Mouse (Mus musculus) neural tube, embryonic 12.5 days (tissue): ENCODE measurements around the gene Mmadhc. TPM values are rescaled to one million over a fixed set of nuclear protein-coding genes. Genes with fewer than 3 reads are reported as not detected.

ENCODE experiments used
- ATAC-seq: fragments of 200-750 bp; cut with Nextera tagmentation; 2 replicates; pipeline ENCODE4 v1.8.0; 2017; ENCODE audit warnings: low read depth, mild to moderate bottlenecking, moderate TSS enrichment, moderate library complexity; ENCODE audit not compliant: low FRiP score
- H3K27ac ChIP-seq: fragments of 300-500 bp; sonication (generic); 2 replicates; pipeline ENCODE4 v1.5.1; 2016
- H3K27me3 ChIP-seq: fragments of 300-500 bp; sonication (generic); replicated peaks from 2 replicates; pipeline ENCODE4 v1.6.1; 2016; ENCODE audit warnings: mild to moderate bottlenecking
- H3K36me3 ChIP-seq: fragments of 300-500 bp; sonication (generic); 2 replicates; pipeline ENCODE4 v1.6.1; 2016; ENCODE audit warnings: mild to moderate bottlenecking
- H3K4me1 ChIP-seq: fragments of 300-500 bp; sonication (generic); 2 replicates; pipeline ENCODE4 v1.6.1; 2016
- H3K4me2 ChIP-seq: fragments of 300-500 bp; sonication (generic); replicated peaks from 2 replicates; pipeline ENCODE4 v1.6.1; 2016; ENCODE audit warnings: mild to moderate bottlenecking
- H3K4me3 ChIP-seq: fragments of 300-500 bp; sonication (generic); 2 replicates; pipeline ENCODE4 v1.5.1; 2016
- H3K9ac ChIP-seq: fragments of 300-500 bp; sonication (generic); 2 replicates; pipeline ENCODE4 v1.6.1; 2016; ENCODE audit warnings: mild to moderate bottlenecking
- H3K9me3 ChIP-seq: fragments of 300-500 bp; sonication (generic); 2 replicates; pipeline ENCODE4 v1.6.1; 2016; ENCODE audit warnings: mild to moderate bottlenecking
- WGBS: fragments of 180-500 bp; shearing (Covaris S2); methylation state at CpG from one replicate; pipeline ENCODE4 v1.1.7; 2016; 5-methylcytosine and 5-hydroxymethylcytosine counted together
- polyA plus RNA-seq: library from polyadenylated mRNA; unstranded; fragments of >200 nt; fragmentation: Nextera tagmentation; extraction: Ambion mirVana; gene quantifications from 2 replicates; pipeline ENCODE4 v1.2.1, GENCODE M21; 2016

Mmadhc gene
- polyA plus RNA-seq, 1 experiment from 2014 or later, result 158 TPM

DNA sequence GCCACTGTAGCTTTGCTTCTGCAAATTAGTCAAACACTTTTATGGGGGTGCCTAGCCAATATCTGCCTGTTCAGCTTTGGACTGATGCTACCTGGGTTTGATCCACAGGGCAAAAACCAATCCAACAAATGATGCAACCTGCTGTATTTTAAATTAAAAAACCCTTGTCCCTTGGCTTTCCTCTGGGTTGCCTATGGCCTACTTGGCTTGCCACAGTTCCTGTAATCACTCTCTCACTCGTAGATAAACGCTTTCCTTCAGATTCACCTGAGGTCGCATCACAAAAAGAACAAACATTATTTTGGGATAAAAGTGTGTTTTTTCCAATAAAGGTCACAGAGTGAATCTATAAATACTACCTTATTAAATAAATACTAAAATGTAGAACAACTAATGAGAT lies 3.0 kb downstream of the Mmadhc start:
- ATAC-seq, result no peak
- 87% methylated on average over 3 of the region's 3 CpGs for WGBS

DNA sequence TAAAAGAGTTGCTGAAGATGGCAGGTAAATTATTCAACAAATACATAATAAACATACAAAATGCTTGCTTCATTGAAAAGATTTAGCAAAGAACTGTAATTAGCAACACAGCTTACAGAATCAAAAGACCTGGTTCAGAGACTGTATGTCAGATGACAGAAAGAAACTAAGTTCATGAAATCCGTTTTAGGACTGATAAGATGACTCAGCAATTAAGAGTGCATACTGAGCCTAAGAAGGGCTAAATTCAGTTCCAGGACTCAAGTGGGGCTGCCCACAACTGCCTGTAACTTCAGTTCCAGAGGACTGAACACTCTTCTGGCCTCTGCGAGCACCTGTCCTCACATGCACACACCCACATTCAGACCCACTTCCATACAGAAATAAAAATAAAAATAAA lies 4.7 kb downstream of the Mmadhc start:
- Histone ChIP-seq H3K9me3 (no peaks in the 10 kb centered on the region), H3K36me3 (peaks cover 35% of the 10 kb centered on the region), H3K9ac (no peak overlapping the region), H3K4me2 (no peak overlapping the region), H3K27me3 (no peaks in the 10 kb centered on the region), H3K4me1 (peaks cover 19% of the 10 kb centered on the region), H3K4me3 (no peak overlapping the region), H3K27ac (no peak overlapping the region)
- ATAC-seq, result no peak
- 79% methylated on average over 2 of the region's 2 CpGs for WGBS

More for the DNA sequence above, 3.0 kb downstream of the Mmadhc start:
- Histone ChIP-seq H3K4me2 (no peak overlapping the region), H3K27ac (no peak overlapping the region), H3K9me3 (no peaks in the 10 kb centered on the region), H3K4me3 (no peak overlapping the region), H3K4me1 (peaks cover 19% of the 10 kb centered on the region), H3K27me3 (no peaks in the 10 kb centered on the region), H3K9ac (no peak overlapping the region), H3K36me3 (peaks cover 20% of the 10 kb centered on the region)

DNA sequence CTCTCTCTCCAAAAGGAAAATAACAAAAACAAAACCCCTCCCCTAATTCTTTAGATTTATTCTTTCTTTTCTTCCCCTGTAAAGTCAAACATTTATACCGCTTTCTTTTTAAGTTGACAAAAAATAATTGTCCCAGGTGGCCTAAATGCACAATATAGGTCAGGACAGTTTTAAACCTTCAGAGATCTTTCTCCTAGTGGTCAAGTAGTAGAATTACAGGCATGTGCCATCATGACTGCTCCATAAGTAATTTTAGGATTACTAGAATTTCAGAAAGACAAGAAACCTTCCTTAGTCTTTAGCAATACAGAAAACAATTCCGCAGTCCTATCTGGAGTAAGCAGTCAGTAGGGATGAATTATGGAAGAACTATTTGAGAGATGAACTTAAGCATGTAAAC lies 5.8 kb downstream of the Mmadhc start:
- H3K9me3 ChIP-seq, result no peaks in the 10 kb centered on the region
- peaks cover 19% of the 10 kb centered on the region for H3K4me1 ChIP-seq
- H3K4me2 ChIP-seq, result no peak overlapping the region
- H3K36me3 ChIP-seq, result peaks cover 41% of the 10 kb centered on the region
- no peak overlapping the region for H3K9ac ChIP-seq
- no peak overlapping the region for H3K27ac ChIP-seq
- no peaks in the 10 kb centered on the region for H3K27me3 ChIP-seq
- no peak overlapping the region for H3K4me3 ChIP-seq
- no peak for ATAC-seq
- WGBS, result 92% methylated on average over 2 of the region's 2 CpGs

DNA sequence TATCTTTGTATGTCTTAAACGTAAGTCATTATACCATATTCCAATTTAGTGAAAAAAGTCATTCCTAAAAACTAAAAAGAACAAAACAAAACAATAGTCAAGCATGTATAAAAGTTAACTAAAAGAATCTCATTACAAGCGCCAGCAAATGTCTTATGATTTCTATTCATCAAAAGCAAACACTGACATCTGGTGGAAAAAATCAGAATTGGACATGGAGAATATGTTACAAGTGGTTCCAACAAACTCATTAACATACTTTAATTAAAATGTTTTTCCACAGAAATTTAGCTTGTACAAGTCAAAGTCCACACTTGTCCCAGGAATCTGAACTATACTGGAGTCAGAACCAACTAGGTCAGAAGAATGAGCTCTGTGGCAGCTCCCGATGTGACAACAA lies 11.8 kb downstream of the Mmadhc start:
- Histone ChIP-seq H3K27ac (no peak overlapping the region), H3K4me3 (no peak overlapping the region), H3K9me3 (no peaks in the 10 kb centered on the region), H3K4me2 (no peak overlapping the region), H3K36me3 (peaks cover 52% of the 10 kb centered on the region), H3K27me3 (no peaks in the 10 kb centered on the region), H3K9ac (no peak overlapping the region), H3K4me1 (no peaks in the 10 kb centered on the region)
- 87% methylated on average over 3 of the region's 3 CpGs for WGBS
- no peak for ATAC-seq

GRCm38 (mm10) chr2:50284040-50284439 lies 12.6 kb downstream of the Mmadhc start:
- 93% methylated on average over 5 of the region's 5 CpGs for WGBS
- no peaks in the 10 kb centered on the region for H3K4me1 ChIP-seq
- no peaks in the 10 kb centered on the region for H3K9me3 ChIP-seq
- ATAC-seq, result no peak
- no peak overlapping the region for H3K9ac ChIP-seq
- H3K27ac ChIP-seq, result no peak overlapping the region
- no peaks in the 10 kb centered on the region for H3K27me3 ChIP-seq
- H3K36me3 ChIP-seq, result peaks cover 56% of the 10 kb centered on the region
- no peak overlapping the region for H3K4me3 ChIP-seq
- no peak overlapping the region for H3K4me2 ChIP-seq

- Histone ChIP-seq H3K27ac (no peak overlapping the region), H3K36me3 (peaks cover 18% of the 10 kb centered on the region), H3K9me3 (no peaks in the 10 kb centered on the region), H3K4me1 (no peaks in the 10 kb centered on the region), H3K4me2 (no peak overlapping the region), H3K27me3 (no peaks in the 10 kb centered on the region), H3K4me3 (no peak overlapping the region), H3K9ac (no peak overlapping the region)
- WGBS, result 65% methylated on average over 10 of the region's 10 CpGs
- ATAC-seq, result no peak
These were observed 19.9 kb downstream of the Mmadhc start for GRCm38 (mm10) chr2:50276715-50277114.

- H3K9ac ChIP-seq, result no peak overlapping the region
- H3K27me3 ChIP-seq, result no peaks in the 10 kb centered on the region
- no peaks in the 10 kb centered on the region for H3K36me3 ChIP-seq
- no peaks in the 10 kb centered on the region for H3K4me1 ChIP-seq
- H3K27ac ChIP-seq, result no peak overlapping the region
- H3K4me2 ChIP-seq, result no peak overlapping the region
- no peaks in the 10 kb centered on the region for H3K9me3 ChIP-seq
- ATAC-seq, result no peak
- WGBS, result 78% methylated on average over 6 of the region's 6 CpGs
- H3K4me3 ChIP-seq, result no peak overlapping the region
These were observed 23.2 kb downstream of the Mmadhc start for GRCm38 (mm10) chr2:50273415-50273814.

DNA sequence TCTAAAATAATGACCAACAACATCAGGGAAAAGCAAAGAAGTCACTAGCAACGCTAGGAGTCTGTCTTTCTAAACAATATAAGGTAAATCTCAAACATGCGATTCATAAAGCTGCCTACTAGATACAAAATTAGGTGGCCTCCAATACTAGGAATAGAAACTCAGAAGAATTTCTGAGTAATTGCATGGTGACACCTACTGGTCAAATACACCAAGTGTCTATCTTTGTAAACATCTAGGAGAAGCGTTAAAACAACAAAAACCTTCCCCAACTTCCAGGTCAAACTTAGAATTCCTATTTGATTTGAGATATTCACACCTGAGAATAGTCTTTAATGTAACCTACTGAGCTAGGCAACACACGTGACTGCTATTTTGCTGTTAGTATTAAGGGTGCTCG lies 24.4 kb downstream of the Mmadhc start:
- WGBS, result 51% methylated on average over 5 of the region's 5 CpGs
- Histone ChIP-seq H3K4me1 (no peaks in the 10 kb centered on the region), H3K27me3 (no peaks in the 10 kb centered on the region), H3K4me3 (no peak overlapping the region), H3K9ac (no peak overlapping the region), H3K36me3 (no peaks in the 10 kb centered on the region), H3K27ac (no peak overlapping the region), H3K9me3 (no peaks in the 10 kb centered on the region), H3K4me2 (no peak overlapping the region)
- ATAC-seq, result no peak

GRCm38 (mm10) chr2:50268514-50268913 lies 28.1 kb downstream of the Mmadhc start:
- Histone ChIP-seq H3K9ac (no peak overlapping the region), H3K27ac (no peak overlapping the region), H3K4me1 (no peaks in the 10 kb centered on the region), H3K27me3 (no peaks in the 10 kb centered on the region), H3K4me3 (no peak overlapping the region), H3K36me3 (no peaks in the 10 kb centered on the region), H3K4me2 (no peak overlapping the region), H3K9me3 (no peaks in the 10 kb centered on the region)
- WGBS, result 82% methylated on average over 2 of the region's 2 CpGs
- no peak for ATAC-seq

DNA sequence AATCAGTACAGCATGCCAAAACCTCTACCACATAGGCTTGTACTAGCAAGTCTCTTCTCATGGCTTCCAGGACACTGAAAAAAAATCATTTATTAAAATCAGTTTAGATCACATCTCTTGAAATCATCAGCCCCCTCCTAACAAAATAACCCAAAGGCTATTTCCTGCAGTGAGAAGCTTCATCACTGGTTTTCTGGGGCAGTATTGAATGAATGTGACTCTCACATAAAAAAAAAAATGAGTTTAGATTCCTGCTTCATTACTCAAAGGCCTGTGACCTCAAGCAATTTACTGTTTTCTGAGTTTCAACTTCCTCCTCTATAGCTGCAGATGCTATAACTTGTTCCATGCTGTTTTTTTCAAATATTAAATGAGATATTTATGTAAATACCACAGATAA lies 29.6 kb downstream of the Mmadhc start:
- Histone ChIP-seq H3K36me3 (no peaks in the 10 kb centered on the region), H3K27me3 (no peaks in the 10 kb centered on the region), H3K4me3 (no peak overlapping the region), H3K4me1 (no peaks in the 10 kb centered on the region), H3K27ac (no peak overlapping the region), H3K9me3 (no peaks in the 10 kb centered on the region), H3K4me2 (no peak overlapping the region), H3K9ac (no peak overlapping the region)
- no peak for ATAC-seq

DNA sequence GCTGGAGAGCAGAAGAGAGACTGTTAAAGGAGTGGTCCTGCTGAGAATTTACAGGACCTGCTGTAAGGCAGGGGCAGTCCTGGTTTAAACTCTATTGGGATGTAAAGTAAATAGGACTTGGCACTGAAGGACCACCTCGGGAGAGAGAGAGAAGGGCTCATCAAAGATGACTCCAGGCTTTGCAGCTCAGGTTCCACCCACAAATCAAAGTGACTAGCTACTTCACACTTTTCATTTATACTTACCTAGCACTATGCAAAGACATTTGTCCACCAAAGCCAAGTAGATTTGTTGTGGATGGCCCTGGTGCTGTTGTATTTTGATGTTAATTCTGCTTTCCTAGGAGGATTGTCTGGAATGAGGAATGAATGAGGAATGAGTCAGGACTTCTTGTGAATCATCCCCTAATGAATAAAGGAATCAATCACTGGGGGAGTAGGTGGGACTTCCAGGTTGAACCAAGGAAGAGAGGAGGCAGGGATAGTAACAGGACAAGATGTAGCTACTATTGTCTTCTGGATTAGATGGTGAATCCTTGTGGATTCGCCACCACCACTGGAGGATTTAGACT lies 31.3 kb downstream of the Mmadhc start:
- no peaks in the 10 kb centered on the region for H3K36me3 ChIP-seq
- 11% methylated on average over 2 of the region's 2 CpGs for WGBS
- H3K4me2 ChIP-seq, result no peak overlapping the region
- no peak for ATAC-seq
- H3K4me3 ChIP-seq, result no peak overlapping the region
- H3K27me3 ChIP-seq, result no peaks in the 10 kb centered on the region
- H3K4me1 ChIP-seq, result no peaks in the 10 kb centered on the region
- H3K27ac ChIP-seq, result no peak overlapping the region
- H3K9ac ChIP-seq, result no peak overlapping the region
- no peaks in the 10 kb centered on the region for H3K9me3 ChIP-seq

- no peak overlapping the region for H3K9ac ChIP-seq
- no peaks in the 10 kb centered on the region for H3K27me3 ChIP-seq
- WGBS, result 82% methylated on average over 6 of the region's 6 CpGs
- ATAC-seq, result no peak
- H3K4me3 ChIP-seq, result no peak overlapping the region
- no peaks in the 10 kb centered on the region for H3K36me3 ChIP-seq
- H3K27ac ChIP-seq, result no peak overlapping the region
- H3K4me2 ChIP-seq, result no peak overlapping the region
- no peaks in the 10 kb centered on the region for H3K4me1 ChIP-seq
- H3K9me3 ChIP-seq, result no peaks in the 10 kb centered on the region
These were observed 32.5 kb downstream of the Mmadhc start for GRCm38 (mm10) chr2:50264059-50264458.

GRCm38 (mm10) chr2:50254955-50255354 lies 41.6 kb downstream of the Mmadhc start:
- WGBS, result 88% methylated on average over 5 of the region's 5 CpGs
- Histone ChIP-seq H3K4me3 (no peak overlapping the region), H3K27me3 (no peaks in the 10 kb centered on the region), H3K9ac (no peak overlapping the region), H3K9me3 (no peaks in the 10 kb centered on the region), H3K27ac (no peak overlapping the region), H3K36me3 (no peaks in the 10 kb centered on the region), H3K4me1 (no peaks in the 10 kb centered on the region), H3K4me2 (no peak overlapping the region)
- ATAC-seq, result no peak
